Mouse (Mus musculus) embryonic facial prominence, embryonic 15.5 days (tissue): ENCODE measurements around the gene Ndufc1. TPM values are rescaled to one million over a fixed set of nuclear protein-coding genes. Genes with fewer than 3 reads are reported as not detected.

ENCODE experiments used
- ATAC-seq: fragments of 200-750 bp; cut with Nextera tagmentation; 2 replicates; pipeline ENCODE4 v1.8.0; 2017; ENCODE audit warnings: low read depth, moderate TSS enrichment; ENCODE audit not compliant: insufficient number of reproducible peaks, low FRiP score, low TSS enrichment
- H3K27ac ChIP-seq: fragments of 300-500 bp; sonication (generic); replicated peaks from 2 replicates; pipeline ENCODE4 v1.5.1; 2015; ENCODE audit warnings: mild to moderate bottlenecking, inconsistent platforms
- H3K27me3 ChIP-seq: fragments of 300-500 bp; sonication (generic); 2 replicates; pipeline ENCODE4 v1.6.1; 2015; ENCODE audit warnings: inconsistent platforms
- H3K36me3 ChIP-seq: fragments of 300-500 bp; sonication (generic); 2 replicates; pipeline ENCODE4 v1.6.1; 2015; ENCODE audit warnings: mild to moderate bottlenecking, inconsistent platforms
- H3K4me1 ChIP-seq: fragments of 300-500 bp; sonication (generic); 2 replicates; pipeline ENCODE4 v1.6.1; 2015; ENCODE audit warnings: inconsistent platforms
- H3K4me2 ChIP-seq: fragments of 300-500 bp; sonication (generic); replicated peaks from 2 replicates; pipeline ENCODE4 v1.6.1; 2015; ENCODE audit warnings: mild to moderate bottlenecking, inconsistent platforms
- H3K4me3 ChIP-seq: fragments of 300-500 bp; sonication (generic); replicated peaks from 2 replicates; pipeline ENCODE4 v1.5.1; 2015; ENCODE audit warnings: mild to moderate bottlenecking, inconsistent platforms
- H3K9ac ChIP-seq: fragments of 300-500 bp; sonication (generic); 2 replicates; pipeline ENCODE4 v1.6.1; 2015; ENCODE audit warnings: inconsistent platforms
- H3K9me3 ChIP-seq: fragments of 300-500 bp; sonication (generic); replicated peaks from 2 replicates; pipeline ENCODE4 v1.6.1; 2016; ENCODE audit warnings: inconsistent platforms
- whole genome bisulfite sequencing: fragments of 180-500 bp; shearing (Covaris S2); methylation state at CpG from one replicate; pipeline ENCODE4 v1.1.7; 2015; 5-methylcytosine and 5-hydroxymethylcytosine counted together
- polyA plus RNA-seq: library from polyadenylated mRNA; unstranded; fragments of >200 nt; fragmentation: Nextera tagmentation; extraction: Ambion mirVana; gene quantifications from 2 replicates; pipeline ENCODE4 v1.2.1, GENCODE M21; 2015

The Ndufc1 gene
- polyA plus RNA-seq, 1 experiment from 2014 or later: 635 TPM

GRCm38 (mm10) chr3:51368011-51368410 is 40.8 kb downstream of the Ndufc1 start:
- 63% methylated on average over 4 of the region's 4 CpGs for WGBS
- no peaks in the 10 kb centered on the region for H3K36me3 ChIP-seq
- no peak overlapping the region for H3K4me3 ChIP-seq
- no peak for ATAC-seq
- no peak overlapping the region for H3K27ac ChIP-seq
- H3K9me3 ChIP-seq: no peaks in the 10 kb centered on the region
- no peak overlapping the region for H3K4me2 ChIP-seq
- no peak overlapping the region for H3K9ac ChIP-seq
- peaks cover 12% of the 10 kb centered on the region for H3K4me1 ChIP-seq
- no peaks in the 10 kb centered on the region; the same call in 1 of the 2 replicates for H3K27me3 ChIP-seq

GRCm38 (mm10) chr3:51366926-51367325 is 41.9 kb downstream of the Ndufc1 start:
- ATAC-seq: no peak
- Histone ChIP-seq H3K27me3 (no peaks in the 10 kb centered on the region; the same call in 1 of the 2 replicates), H3K4me2 (no peak overlapping the region), H3K4me3 (no peak overlapping the region), H3K9me3 (no peaks in the 10 kb centered on the region), H3K36me3 (no peaks in the 10 kb centered on the region), H3K27ac (no peak overlapping the region), H3K9ac (no peak overlapping the region), H3K4me1 (peaks cover 12% of the 10 kb centered on the region)
- 71% methylated on average over 4 of the region's 4 CpGs for WGBS

GRCm38 (mm10) chr3:51365517-51365882 is 43.3 kb downstream of the Ndufc1 start:
- Histone ChIP-seq H3K36me3 (no peaks in the 10 kb centered on the region), H3K27me3 (no peaks in the 10 kb centered on the region; the same call in 1 of the 2 replicates), H3K4me1 (peaks cover 15% of the 10 kb centered on the region), H3K9me3 (no peaks in the 10 kb centered on the region), H3K27ac (no peak overlapping the region), H3K9ac (no peak overlapping the region), H3K4me3 (peak overlapping the region; percentile 47), H3K4me2 (peak overlapping the region; percentile 73)
- no peak for ATAC-seq
- WGBS: 5% methylated on average over 3 of the region's 3 CpGs

- H3K4me3 ChIP-seq: peak overlapping the region; percentile 47
- H3K9me3 ChIP-seq: no peaks in the 10 kb centered on the region
- H3K36me3 ChIP-seq: no peaks in the 10 kb centered on the region
- peak; percentile 74 for ATAC-seq
- WGBS: 4% methylated on average over 31 of the region's 31 CpGs
- no peaks in the 10 kb centered on the region; the same call in 1 of the 2 replicates for H3K27me3 ChIP-seq
- H3K4me2 ChIP-seq: peak overlapping the region; percentile 73
- 0 out of 2 replicates have a peak overlapping the region, but pooled peaks have one; percentile 7 for H3K27ac ChIP-seq
- H3K9ac ChIP-seq: peak overlapping the region; percentile 13; the same call in 1 of the 2 replicates
- peaks cover 15% of the 10 kb centered on the region for H3K4me1 ChIP-seq
Measured at GRCm38 (mm10) chr3:51364703-51365516, 43.9 kb downstream of the Ndufc1 start.

- no peaks in the 10 kb centered on the region for H3K9me3 ChIP-seq
- peaks cover 22% of the 10 kb centered on the region for H3K4me1 ChIP-seq
- 0 out of 2 replicates have a peak overlapping the region, but pooled peaks have one; percentile 1 for H3K4me2 ChIP-seq
- H3K27ac ChIP-seq: no peak overlapping the region
- no peaks in the 10 kb centered on the region for H3K36me3 ChIP-seq
- H3K27me3 ChIP-seq: no peaks in the 10 kb centered on the region; the same call in 1 of the 2 replicates
- no peak overlapping the region for H3K4me3 ChIP-seq
- no peak for ATAC-seq
- 20% methylated on average over 9 of the region's 9 CpGs for WGBS
- H3K9ac ChIP-seq: no peak overlapping the region
Measured at GRCm38 (mm10) chr3:51361066-51361465, 47.7 kb downstream of the Ndufc1 start.

- WGBS: 25% methylated on average over 14 of the region's 14 CpGs
- no peaks in the 10 kb centered on the region for H3K36me3 ChIP-seq
- peak overlapping the region; percentile 63 for H3K4me3 ChIP-seq
- no peak overlapping the region for H3K9ac ChIP-seq
- H3K4me1 ChIP-seq: peaks cover 15% of the 10 kb centered on the region
- peak overlapping the region; percentile 68 for H3K4me2 ChIP-seq
- H3K27me3 ChIP-seq: no peaks in the 10 kb centered on the region
- H3K9me3 ChIP-seq: no peaks in the 10 kb centered on the region
- ATAC-seq: no peak
- no peak overlapping the region for H3K27ac ChIP-seq
Measured at GRCm38 (mm10) chr3:51359558-51360307, 49.1 kb downstream of the Ndufc1 start.

- Histone ChIP-seq H3K36me3 (no peaks in the 10 kb centered on the region), H3K4me2 (peak overlapping the region; percentile 68), H3K9ac (peak overlapping the region; percentile 31), H3K27me3 (no peaks in the 10 kb centered on the region), H3K4me3 (peak overlapping the region; percentile 63), H3K27ac (peak overlapping the region; percentile 74), H3K4me1 (0 out of 2 replicates have a peak, but pooled peaks cover 10% of the 10 kb centered on the region), H3K9me3 (no peaks in the 10 kb centered on the region)
- under 1% methylated on average over 50 of the region's 50 CpGs for WGBS
- ATAC-seq: peak; percentile 79
Measured at GRCm38 (mm10) chr3:51358660-51359557, 49.9 kb downstream of the Ndufc1 start.

GRCm38 (mm10) chr3:51358181-51358580 is 50.6 kb downstream of the Ndufc1 start:
- ATAC-seq: no peak

GRCm38 (mm10) chr3:51357624-51358023 is 51.2 kb downstream of the Ndufc1 start:
- H3K9me3 ChIP-seq: no peaks in the 10 kb centered on the region
- H3K27ac ChIP-seq: no peak overlapping the region
- H3K4me2 ChIP-seq: peak overlapping the region; percentile 68
- 0 out of 2 replicates have a peak, but pooled peaks cover 10% of the 10 kb centered on the region for H3K4me1 ChIP-seq
- H3K9ac ChIP-seq: no peak overlapping the region
- H3K36me3 ChIP-seq: no peaks in the 10 kb centered on the region
- 9% methylated on average over 14 of the region's 14 CpGs for WGBS
- no peaks in the 10 kb centered on the region for H3K27me3 ChIP-seq
- ATAC-seq: no peak
- H3K4me3 ChIP-seq: peak overlapping the region; percentile 63

More at GRCm38 (mm10) chr3:51358181-51358580, 50.6 kb downstream of the Ndufc1 start:
- 0 out of 2 replicates have a peak, but pooled peaks cover 10% of the 10 kb centered on the region for H3K4me1 ChIP-seq
- no peak overlapping the region for H3K27ac ChIP-seq
- H3K27me3 ChIP-seq: no peaks in the 10 kb centered on the region
- under 1% methylated on average over 15 of the region's 15 CpGs for WGBS
- no peaks in the 10 kb centered on the region for H3K9me3 ChIP-seq
- H3K36me3 ChIP-seq: no peaks in the 10 kb centered on the region
- peak overlapping the region; percentile 63 for H3K4me3 ChIP-seq
- no peak overlapping the region for H3K9ac ChIP-seq
- peak overlapping the region; percentile 68 for H3K4me2 ChIP-seq

GRCm38 (mm10) chr3:51357078-51357477 is 51.7 kb downstream of the Ndufc1 start:
- Histone ChIP-seq H3K4me3 (no peak overlapping the region), H3K27me3 (no peaks in the 10 kb centered on the region), H3K27ac (no peak overlapping the region), H3K36me3 (no peaks in the 10 kb centered on the region), H3K4me1 (0 out of 2 replicates have a peak, but pooled peaks cover 10% of the 10 kb centered on the region), H3K4me2 (no peak overlapping the region), H3K9ac (no peak overlapping the region), H3K9me3 (no peaks in the 10 kb centered on the region)
- WGBS: 48% methylated on average over 5 of the region's 5 CpGs
- ATAC-seq: no peak
